Mouse (Mus musculus): Measurements from ENCODE around the gene Zfp622. TPM values are rescaled to one million over a fixed set of nuclear protein-coding genes. Genes with fewer than 3 reads are reported as not detected.

Gene Zfp622
- polyA plus RNA-seq (2015; fragmentation: Nextera tagmentation; extraction: Ambion mirVana): 25.8 and 30.0 TPM in 2 replicates

GRCm38 (mm10) chr15:25984067-25984733 lies at the start of gene Zfp622:
Gene Zfp622 (plus strand): TSS chr15:25984366.
- peaks cover 15% of the 10 kb centered on the region for H3K36me3 ChIP-seq
- H3K9me3 ChIP-seq: no peaks in the 10 kb centered on the region
- H3K4me2 ChIP-seq: peak within 1 kb of the TSS; percentile 82
- H3K4me1 ChIP-seq: peaks cover 15% of the 10 kb centered on the region
- H3K27me3 ChIP-seq: no peaks in the 10 kb centered on the region
- WGBS: under 1% methylated on average over 57 of the region's 57 CpGs
- peak within 1 kb of the TSS; percentile 97 for H3K4me3 ChIP-seq
- ATAC-seq (ENCODE audit: borderline replicate concordance, extremely low read depth, low FRiP score, low TSS enrichment): peak; percentile 97
- H3K9ac ChIP-seq: peak within 1 kb of the TSS; percentile 91
- peak within 1 kb of the TSS; percentile 90 for H3K27ac ChIP-seq

- H3K4me1 ChIP-seq: peaks cover 15% of the 10 kb centered on the region
- no peak overlapping the region for H3K4me2 ChIP-seq
- no peak for ATAC-seq (ENCODE audit: borderline replicate concordance, extremely low read depth, low FRiP score, low TSS enrichment)
- H3K4me3 ChIP-seq: no peak overlapping the region
- no peaks in the 10 kb centered on the region for H3K27me3 ChIP-seq
- H3K27ac ChIP-seq: no peak overlapping the region
- 86% methylated on average over 7 of the region's 7 CpGs for WGBS
- H3K9me3 ChIP-seq: no peaks in the 10 kb centered on the region
- no peak overlapping the region for H3K9ac ChIP-seq
- H3K36me3 ChIP-seq: no peaks in the 10 kb centered on the region
Measured at GRCm38 (mm10) chr15:25934411-25934810, 49.8 kb upstream of the Zfp622 start.

GRCm38 (mm10) chr15:25938496-25938895 lies 45.7 kb upstream of the Zfp622 start:
- WGBS: 83% methylated on average over 7 of the region's 7 CpGs
- no peak overlapping the region for H3K27ac ChIP-seq
- ATAC-seq (ENCODE audit: borderline replicate concordance, extremely low read depth, low FRiP score, low TSS enrichment): no peak
- H3K9me3 ChIP-seq: no peaks in the 10 kb centered on the region
- H3K9ac ChIP-seq: no peak overlapping the region
- no peaks in the 10 kb centered on the region for H3K27me3 ChIP-seq
- H3K4me2 ChIP-seq: no peak overlapping the region
- no peak overlapping the region for H3K4me3 ChIP-seq
- H3K36me3 ChIP-seq: no peaks in the 10 kb centered on the region
- 0 out of 2 replicates have a peak, but pooled peaks cover 3% of the 10 kb centered on the region for H3K4me1 ChIP-seq

GRCm38 (mm10) chr15:25940397-25941377 lies 43.5 kb upstream of the Zfp622 start:
- no peaks in the 10 kb centered on the region for H3K27me3 ChIP-seq
- no peaks in the 10 kb centered on the region for H3K9me3 ChIP-seq
- peak overlapping the region; percentile 46 for H3K4me2 ChIP-seq
- H3K4me1 ChIP-seq: no peaks in the 10 kb centered on the region
- H3K9ac ChIP-seq: no peak overlapping the region
- H3K4me3 ChIP-seq: peak overlapping the region; percentile 15
- 18% methylated on average over 24 of the region's 24 CpGs for WGBS
- no peaks in the 10 kb centered on the region for H3K36me3 ChIP-seq
- no peak for ATAC-seq (ENCODE audit: borderline replicate concordance, extremely low read depth, low FRiP score, low TSS enrichment)
- no peak overlapping the region for H3K27ac ChIP-seq

- Histone ChIP-seq H3K36me3 (no peaks in the 10 kb centered on the region), H3K9me3 (no peaks in the 10 kb centered on the region), H3K9ac (no peak overlapping the region), H3K27ac (no peak overlapping the region), H3K27me3 (no peaks in the 10 kb centered on the region), H3K4me2 (no peak overlapping the region), H3K4me1 (no peaks in the 10 kb centered on the region), H3K4me3 (no peak overlapping the region)
- 63% methylated on average over 11 of the region's 11 CpGs for WGBS
- ATAC-seq (ENCODE audit: borderline replicate concordance, extremely low read depth, low FRiP score, low TSS enrichment): no peak
Measured at GRCm38 (mm10) chr15:25941514-25941913, 42.7 kb upstream of the Zfp622 start.

GRCm38 (mm10) chr15:25942415-25942814 lies 41.8 kb upstream of the Zfp622 start:
- no peak for ATAC-seq (ENCODE audit: borderline replicate concordance, extremely low read depth, low FRiP score, low TSS enrichment)

GRCm38 (mm10) chr15:25943386-25944137 lies 40.6 kb upstream of the Zfp622 start:
- H3K9me3 ChIP-seq: no peaks in the 10 kb centered on the region
- ATAC-seq (ENCODE audit: borderline replicate concordance, extremely low read depth, low FRiP score, low TSS enrichment): no peak
- H3K36me3 ChIP-seq: no peaks in the 10 kb centered on the region
- no peak overlapping the region for H3K27ac ChIP-seq
- H3K4me3 ChIP-seq: no peak overlapping the region
- H3K9ac ChIP-seq: no peak overlapping the region
- H3K4me1 ChIP-seq: no peaks in the 10 kb centered on the region
- H3K4me2 ChIP-seq: no peak overlapping the region
- H3K27me3 ChIP-seq: no peaks in the 10 kb centered on the region
- WGBS: 84% methylated on average over 15 of the region's 15 CpGs

More at GRCm38 (mm10) chr15:25942415-25942814, 41.8 kb upstream of the Zfp622 start:
- no peak overlapping the region for H3K4me2 ChIP-seq
- H3K4me3 ChIP-seq: no peak overlapping the region
- no peaks in the 10 kb centered on the region for H3K27me3 ChIP-seq
- no peaks in the 10 kb centered on the region for H3K4me1 ChIP-seq
- no peak overlapping the region for H3K9ac ChIP-seq
- H3K36me3 ChIP-seq: no peaks in the 10 kb centered on the region
- no peak overlapping the region for H3K27ac ChIP-seq
- no peaks in the 10 kb centered on the region for H3K9me3 ChIP-seq
- WGBS: 57% methylated on average over 4 of the region's 4 CpGs

- H3K9ac ChIP-seq: no peak overlapping the region
- no peaks in the 10 kb centered on the region for H3K4me1 ChIP-seq
- H3K4me3 ChIP-seq: no peak overlapping the region
- WGBS: 36% methylated on average over 8 of the region's 8 CpGs
- H3K27ac ChIP-seq: no peak overlapping the region
- H3K27me3 ChIP-seq: no peaks in the 10 kb centered on the region
- H3K36me3 ChIP-seq: no peaks in the 10 kb centered on the region
- ATAC-seq (ENCODE audit: borderline replicate concordance, extremely low read depth, low FRiP score, low TSS enrichment): no peak
- no peak overlapping the region for H3K4me2 ChIP-seq
- no peaks in the 10 kb centered on the region for H3K9me3 ChIP-seq
Measured at GRCm38 (mm10) chr15:25945224-25945623, 38.9 kb upstream of the Zfp622 start.

- Histone ChIP-seq H3K36me3 (no peaks in the 10 kb centered on the region), H3K9me3 (no peaks in the 10 kb centered on the region), H3K27ac (no peak overlapping the region), H3K27me3 (no peaks in the 10 kb centered on the region), H3K4me3 (no peak overlapping the region), H3K4me1 (no peaks in the 10 kb centered on the region), H3K4me2 (no peak overlapping the region), H3K9ac (no peak overlapping the region)
- WGBS: 85% methylated on average over 7 of the region's 7 CpGs
- ATAC-seq (ENCODE audit: borderline replicate concordance, extremely low read depth, low FRiP score, low TSS enrichment): no peak
Measured at GRCm38 (mm10) chr15:25946482-25946881, 37.7 kb upstream of the Zfp622 start.

GRCm38 (mm10) chr15:25947383-25947782 lies 36.8 kb upstream of the Zfp622 start:
- H3K4me3 ChIP-seq: no peak overlapping the region
- H3K36me3 ChIP-seq: no peaks in the 10 kb centered on the region
- no peak for ATAC-seq (ENCODE audit: borderline replicate concordance, extremely low read depth, low FRiP score, low TSS enrichment)
- no peaks in the 10 kb centered on the region for H3K27me3 ChIP-seq
- H3K27ac ChIP-seq: no peak overlapping the region
- no peaks in the 10 kb centered on the region for H3K4me1 ChIP-seq
- no peak overlapping the region for H3K4me2 ChIP-seq
- no peak overlapping the region for H3K9ac ChIP-seq
- 70% methylated on average over 8 of the region's 8 CpGs for WGBS
- H3K9me3 ChIP-seq: no peaks in the 10 kb centered on the region

- no peak for ATAC-seq (ENCODE audit: borderline replicate concordance, extremely low read depth, low FRiP score, low TSS enrichment)
- Histone ChIP-seq H3K4me1 (no peaks in the 10 kb centered on the region), H3K36me3 (no peaks in the 10 kb centered on the region), H3K4me3 (no peak overlapping the region), H3K27ac (no peak overlapping the region), H3K4me2 (no peak overlapping the region), H3K9ac (no peak overlapping the region), H3K27me3 (no peaks in the 10 kb centered on the region), H3K9me3 (no peaks in the 10 kb centered on the region)
- 65% methylated on average over 26 of the region's 26 CpGs for WGBS
Measured at GRCm38 (mm10) chr15:25948257-25949223, 35.6 kb upstream of the Zfp622 start.

Data from lung, embryonic 15.5 days (tissue).